Mouse (Mus musculus) kidney, embryonic 16.5 days (tissue): ENCODE results near the gene Trim14. TPM values are rescaled to one million over a fixed set of nuclear protein-coding genes. Genes with fewer than 3 reads are reported as not detected.

Experiments used
- ATAC-seq: fragments of 200-750 bp; cut with Nextera tagmentation; 2 replicates; pipeline ENCODE4 v1.8.0; 2017; ENCODE audit warnings: moderate TSS enrichment; ENCODE audit not compliant: low FRiP score, low TSS enrichment
- H3K27ac ChIP-seq: fragments of 300-500 bp; sonication (generic); 2 replicates; pipeline ENCODE4 v1.5.1; 2014; ENCODE audit warnings: low read length
- H3K27me3 ChIP-seq: fragments of 300-500 bp; sonication (generic); 2 replicates; pipeline ENCODE4 v1.6.1; 2014; ENCODE audit warnings: low read length, control low read depth, mixed read lengths; ENCODE audit not compliant: insufficient read depth
- H3K36me3 ChIP-seq: fragments of 300-500 bp; sonication (generic); 2 replicates; pipeline ENCODE4 v1.6.1; 2014; ENCODE audit warnings: low read length, control low read depth, mixed read lengths; ENCODE audit not compliant: insufficient read depth
- H3K4me1 ChIP-seq: fragments of 300-500 bp; sonication (generic); 2 replicates; pipeline ENCODE4 v1.6.1; 2014; ENCODE audit warnings: low read length, control low read depth, mixed read lengths; ENCODE audit not compliant: insufficient read depth
- H3K4me2 ChIP-seq: fragments of 300-500 bp; sonication (generic); replicated peaks from 2 replicates; pipeline ENCODE4 v1.6.1; 2014; ENCODE audit warnings: low read depth, low read length
- H3K4me3 ChIP-seq: fragments of 300-500 bp; sonication (generic); 2 replicates; pipeline ENCODE4 v1.5.1; 2014; ENCODE audit warnings: mild to moderate bottlenecking, low read length
- H3K9ac ChIP-seq: fragments of 300-500 bp; sonication (generic); replicated peaks from 2 replicates; pipeline ENCODE4 v1.6.1; 2014; ENCODE audit warnings: low read length
- H3K9me3 ChIP-seq: fragments of 300-500 bp; sonication (generic); 2 replicates; pipeline ENCODE4 v1.6.1; 2016; ENCODE audit warnings: low read length, control low read depth
- WGBS: fragments of 180-500 bp; shearing (Covaris S2); extraction: QIAGEN DNeasy Blood & Tissue Kit; methylation state at CpG from one replicate; pipeline ENCODE4 v1.1.7; 2014; 5-methylcytosine and 5-hydroxymethylcytosine counted together
- polyA plus RNA-seq: library from polyadenylated mRNA; unstranded; fragments of >200 nt; fragmentation: Nextera tagmentation; extraction: Ambion mirVana; gene quantifications from 2 replicates; pipeline ENCODE4 v1.2.1, GENCODE M21; 2015

Trim14 gene
- polyA plus RNA-seq, 1 experiment from 2014 or later: 2.1 TPM

DNA sequence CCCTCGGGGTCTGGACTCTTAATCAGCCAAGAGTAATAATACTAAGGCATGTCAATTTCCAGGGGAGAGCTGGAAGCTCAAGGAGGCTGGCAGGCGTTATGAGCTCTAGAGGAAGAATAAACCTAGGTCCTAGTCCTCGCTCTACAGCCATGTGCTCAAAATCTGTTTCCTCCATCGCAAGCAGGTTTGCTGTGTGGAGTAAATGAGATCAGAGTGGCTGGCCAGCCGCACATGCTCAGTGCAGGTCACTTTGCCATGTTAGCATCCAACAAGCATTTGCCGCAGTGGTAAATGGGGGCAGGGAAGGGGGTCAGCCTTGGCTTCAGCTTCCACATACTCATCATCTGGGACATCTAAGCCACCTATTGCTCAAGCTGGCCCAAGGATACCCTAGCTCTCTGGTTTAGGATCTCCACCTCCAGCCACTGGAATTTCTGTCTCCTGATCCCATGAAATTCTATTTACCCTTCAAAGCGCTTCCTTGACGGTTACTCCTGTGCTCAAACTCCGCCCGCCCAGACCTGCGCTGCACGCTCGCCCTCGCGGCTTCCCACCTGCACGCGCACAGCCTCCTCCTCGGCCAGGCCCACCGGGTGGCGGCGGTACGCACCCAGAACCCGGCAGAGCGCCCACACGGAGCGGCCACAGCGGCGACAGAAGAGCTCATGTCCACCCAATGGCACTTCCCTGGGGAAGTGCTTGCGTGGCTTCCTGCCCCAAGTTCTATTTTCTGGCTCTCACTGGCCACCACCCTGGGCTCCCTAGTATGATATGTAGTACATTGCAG is 1.8 kb downstream of the Trim14 start:
- no peak for ATAC-seq
- H3K9me3 ChIP-seq: no peaks in the 10 kb centered on the region
- 0 out of 2 replicates have a peak overlapping the region, but pooled peaks have one; percentile 23 for H3K9ac ChIP-seq
- 10% methylated on average over 29 of the region's 29 CpGs for WGBS
- no peaks in the 10 kb centered on the region for H3K36me3 ChIP-seq
- H3K4me2 ChIP-seq: peak overlapping the region; percentile 51
- peaks cover 19% of the 10 kb centered on the region for H3K4me1 ChIP-seq
- peak overlapping the region; percentile 35 for H3K4me3 ChIP-seq
- peaks cover 40% of the 10 kb centered on the region for H3K27me3 ChIP-seq
- no peak overlapping the region for H3K27ac ChIP-seq

- H3K9me3 ChIP-seq: no peaks in the 10 kb centered on the region
- no peaks in the 10 kb centered on the region for H3K36me3 ChIP-seq
- no peak overlapping the region for H3K27ac ChIP-seq
- H3K4me1 ChIP-seq: peaks cover 19% of the 10 kb centered on the region
- no peak overlapping the region for H3K4me3 ChIP-seq
- H3K4me2 ChIP-seq: no peak overlapping the region
- peaks cover 40% of the 10 kb centered on the region for H3K27me3 ChIP-seq
- ATAC-seq: no peak
- no peak overlapping the region for H3K9ac ChIP-seq
- 84% methylated on average over 7 of the region's 7 CpGs for WGBS
Observed at GRCm38 (mm10) chr4:46532926-46533325, 3.0 kb downstream of the Trim14 start.

DNA sequence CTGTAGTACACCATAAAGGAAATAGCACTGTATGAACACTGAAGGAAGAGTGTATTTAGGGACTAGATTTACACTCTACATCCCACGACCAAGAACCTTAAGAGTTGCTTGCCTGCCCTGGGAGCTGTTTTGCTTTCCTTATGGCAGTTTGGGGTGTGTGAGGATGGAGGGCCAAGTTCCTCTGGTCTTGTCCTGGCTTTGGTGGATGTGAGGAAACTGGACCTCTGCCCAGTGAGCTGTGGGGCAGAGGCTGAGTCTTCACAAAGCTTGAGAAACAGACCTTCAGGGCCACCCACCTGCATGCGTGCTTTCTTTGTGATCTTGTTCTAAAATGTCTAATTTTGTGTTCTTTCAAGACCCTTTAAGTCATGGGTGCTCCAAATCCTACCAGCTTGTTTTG is 3.4 kb downstream of the Trim14 start:
- Histone ChIP-seq H3K9ac (no peak overlapping the region), H3K4me3 (no peak overlapping the region), H3K4me2 (no peak overlapping the region), H3K4me1 (peaks cover 20% of the 10 kb centered on the region), H3K36me3 (no peaks in the 10 kb centered on the region), H3K9me3 (no peaks in the 10 kb centered on the region), H3K27ac (no peak overlapping the region), H3K27me3 (peaks cover 40% of the 10 kb centered on the region)
- 79% methylated on average over 2 of the region's 2 CpGs for WGBS
- ATAC-seq: no peak

DNA sequence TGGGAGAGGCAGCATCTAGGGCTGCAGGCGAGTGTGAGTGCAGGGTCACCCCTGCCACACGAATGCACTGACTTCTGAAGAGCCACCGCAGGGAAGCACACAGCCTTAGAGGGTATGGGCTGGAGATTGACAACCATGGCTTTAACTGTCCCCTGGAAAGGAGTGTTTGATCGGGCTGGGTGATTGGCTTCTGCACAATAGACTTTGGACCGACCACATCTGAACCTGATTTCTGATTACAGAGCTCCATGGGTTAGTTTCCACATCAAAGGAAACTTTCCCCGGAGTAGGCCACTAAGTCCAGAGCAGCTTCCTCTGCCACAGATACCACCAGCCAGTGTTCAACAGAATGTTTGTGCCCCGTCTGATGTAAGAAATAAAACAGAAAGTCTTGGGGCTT is 6.2 kb downstream of the Trim14 start:
- Histone ChIP-seq H3K4me2 (no peak overlapping the region), H3K4me3 (no peak overlapping the region), H3K9ac (no peak overlapping the region), H3K9me3 (no peaks in the 10 kb centered on the region), H3K27ac (no peak overlapping the region), H3K27me3 (peaks cover 16% of the 10 kb centered on the region), H3K4me1 (peaks cover 12% of the 10 kb centered on the region), H3K36me3 (no peaks in the 10 kb centered on the region)
- 48% methylated on average over 7 of the region's 7 CpGs for WGBS
- no peak for ATAC-seq

DNA sequence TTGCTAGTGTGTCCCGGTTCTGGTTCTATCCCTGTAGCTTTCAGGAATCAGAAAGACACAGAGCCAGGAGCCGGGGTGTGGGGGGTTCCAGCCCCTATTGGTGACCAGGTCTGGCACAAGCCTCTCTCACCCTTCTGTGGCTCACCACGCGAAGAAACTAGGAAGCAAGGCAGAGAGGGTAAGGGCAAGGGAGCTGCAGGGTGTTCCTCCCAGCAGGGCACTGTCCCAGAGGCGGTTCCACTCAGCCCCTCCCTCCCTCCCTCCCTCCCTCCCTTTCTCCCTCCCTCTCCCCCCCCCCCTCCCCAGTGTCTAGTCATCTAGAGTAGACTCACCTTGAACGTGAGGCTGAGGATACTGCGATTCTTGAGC is 8.4 kb downstream of the Trim14 start:
- Histone ChIP-seq H3K9me3 (peaks cover 3% of the 10 kb centered on the region; the same call in 1 of the 2 replicates), H3K9ac (peak overlapping the region; percentile 64), H3K4me3 (peak overlapping the region; percentile 40), H3K27me3 (no peaks in the 10 kb centered on the region), H3K36me3 (no peaks in the 10 kb centered on the region), H3K4me1 (peaks cover 5% of the 10 kb centered on the region), H3K27ac (no peak overlapping the region), H3K4me2 (peak overlapping the region; percentile 68)
- 4% methylated on average over 7 of the region's 7 CpGs for WGBS
- peak; percentile 79 for ATAC-seq

DNA sequence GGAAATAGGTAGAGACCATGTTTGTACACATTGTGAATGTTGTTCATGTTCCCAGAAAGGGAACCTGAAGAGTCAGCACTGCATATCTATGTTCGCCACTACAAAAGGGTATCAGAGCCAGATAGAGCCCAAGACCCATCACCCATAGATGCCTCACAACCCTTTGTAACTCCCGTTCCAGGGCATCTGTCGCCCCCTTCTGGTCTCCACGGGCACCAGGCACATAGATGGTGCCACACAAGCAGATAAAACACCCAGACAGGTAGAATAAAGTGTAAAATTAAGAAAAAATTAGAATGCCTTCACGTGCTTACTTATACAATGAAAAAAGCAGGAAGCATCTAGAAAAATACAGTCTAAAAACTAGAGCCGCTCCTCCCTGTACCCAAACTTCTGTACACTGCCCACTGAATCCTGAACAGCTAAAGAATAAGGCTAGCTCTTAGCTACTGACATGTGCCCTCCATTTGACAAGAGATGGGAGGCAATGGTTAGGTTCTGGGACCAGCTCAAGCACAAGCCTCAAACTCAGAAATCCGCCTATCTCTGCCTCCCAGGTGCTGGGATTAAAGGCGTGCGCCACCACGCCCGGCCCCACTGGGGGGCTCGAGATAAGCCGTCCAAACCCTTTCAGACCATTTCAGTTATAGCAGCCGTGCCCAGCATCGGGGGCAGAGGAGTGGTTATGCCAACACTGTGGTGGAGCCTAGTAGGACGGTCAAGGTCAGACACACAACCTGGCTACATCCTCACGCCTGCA is 9.0 kb downstream of the Trim14 start:
- peak overlapping the region; percentile 40 for H3K4me3 ChIP-seq
- H3K9ac ChIP-seq: peak overlapping the region; percentile 64
- peaks cover 4% of the 10 kb centered on the region; the same call in 1 of the 2 replicates for H3K9me3 ChIP-seq
- no peaks in the 10 kb centered on the region for H3K36me3 ChIP-seq
- no peak overlapping the region for H3K27ac ChIP-seq
- peaks cover 5% of the 10 kb centered on the region for H3K4me1 ChIP-seq
- H3K4me2 ChIP-seq: peak overlapping the region; percentile 68
- 30% methylated on average over 17 of the region's 17 CpGs for WGBS
- H3K27me3 ChIP-seq: no peaks in the 10 kb centered on the region
- peak; percentile 62 for ATAC-seq

DNA sequence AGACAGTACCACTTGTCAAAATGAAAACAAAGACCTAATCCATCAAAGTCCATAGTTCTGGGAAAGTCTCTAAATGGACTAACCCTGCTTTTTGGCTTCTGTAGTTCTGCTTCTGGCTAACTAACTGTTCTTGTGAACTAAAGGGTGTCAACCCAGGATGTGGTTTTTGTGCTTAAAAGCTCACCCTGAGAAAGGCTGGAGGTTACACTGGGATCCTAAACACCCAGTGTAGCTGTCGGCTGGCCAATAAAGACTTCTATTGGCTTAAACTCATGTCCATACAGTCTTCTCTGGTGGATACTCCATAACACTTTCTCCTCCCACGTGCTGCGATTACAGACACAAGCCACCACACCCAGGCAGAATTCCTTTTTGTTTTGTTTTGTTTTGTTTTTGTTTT is 9.7 kb downstream of the Trim14 start:
- no peak overlapping the region for H3K4me2 ChIP-seq
- H3K36me3 ChIP-seq: no peaks in the 10 kb centered on the region
- no peak overlapping the region for H3K9ac ChIP-seq
- peaks cover 5% of the 10 kb centered on the region for H3K4me1 ChIP-seq
- 87% methylated on average over 3 of the region's 3 CpGs for WGBS
- peaks cover 4% of the 10 kb centered on the region; the same call in 1 of the 2 replicates for H3K9me3 ChIP-seq
- no peak overlapping the region for H3K27ac ChIP-seq
- no peak for ATAC-seq
- H3K27me3 ChIP-seq: no peaks in the 10 kb centered on the region
- H3K4me3 ChIP-seq: no peak overlapping the region

DNA sequence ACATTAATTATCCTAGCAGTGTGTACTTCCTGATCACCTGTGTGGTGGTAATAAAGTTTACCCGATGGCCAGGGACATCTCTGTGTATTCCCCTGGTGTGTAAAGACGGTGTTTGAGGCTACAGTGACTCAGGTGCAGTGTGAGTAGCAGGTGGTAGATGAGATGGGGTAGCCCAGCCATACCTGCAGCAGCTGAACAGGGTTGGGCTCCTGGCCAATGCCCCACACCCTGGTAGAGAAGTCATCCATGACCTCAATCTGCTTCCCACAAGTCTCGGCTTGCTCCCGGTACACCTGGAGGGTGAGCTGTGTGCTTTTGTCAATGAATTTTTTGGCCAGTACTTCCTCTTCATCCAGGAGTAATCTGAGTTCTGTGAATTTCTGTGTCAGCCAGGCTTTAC is 12.6 kb downstream of the Trim14 start:
- H3K4me3 ChIP-seq: no peak overlapping the region
- no peak overlapping the region for H3K9ac ChIP-seq
- H3K36me3 ChIP-seq: no peaks in the 10 kb centered on the region
- no peak overlapping the region for H3K27ac ChIP-seq
- peaks cover 5% of the 10 kb centered on the region for H3K4me1 ChIP-seq
- peaks cover 4% of the 10 kb centered on the region; the same call in 1 of the 2 replicates for H3K9me3 ChIP-seq
- ATAC-seq: 0 out of 2 replicates have a peak, but pooled peaks have one; percentile 59
- no peaks in the 10 kb centered on the region for H3K27me3 ChIP-seq
- 63% methylated on average over 4 of the region's 4 CpGs for WGBS
- H3K4me2 ChIP-seq: no peak overlapping the region

- no peak for ATAC-seq
- 75% methylated on average over 10 of the region's 10 CpGs for WGBS
- H3K27me3 ChIP-seq: no peaks in the 10 kb centered on the region
- H3K4me1 ChIP-seq: no peaks in the 10 kb centered on the region
- no peak overlapping the region for H3K9ac ChIP-seq
- no peak overlapping the region for H3K4me3 ChIP-seq
- no peaks in the 10 kb centered on the region for H3K36me3 ChIP-seq
- H3K4me2 ChIP-seq: no peak overlapping the region
- peaks cover 4% of the 10 kb centered on the region; the same call in 1 of the 2 replicates for H3K9me3 ChIP-seq
- no peak overlapping the region for H3K27ac ChIP-seq
Observed at GRCm38 (mm10) chr4:46521457-46521856, 14.5 kb downstream of the Trim14 start.

DNA sequence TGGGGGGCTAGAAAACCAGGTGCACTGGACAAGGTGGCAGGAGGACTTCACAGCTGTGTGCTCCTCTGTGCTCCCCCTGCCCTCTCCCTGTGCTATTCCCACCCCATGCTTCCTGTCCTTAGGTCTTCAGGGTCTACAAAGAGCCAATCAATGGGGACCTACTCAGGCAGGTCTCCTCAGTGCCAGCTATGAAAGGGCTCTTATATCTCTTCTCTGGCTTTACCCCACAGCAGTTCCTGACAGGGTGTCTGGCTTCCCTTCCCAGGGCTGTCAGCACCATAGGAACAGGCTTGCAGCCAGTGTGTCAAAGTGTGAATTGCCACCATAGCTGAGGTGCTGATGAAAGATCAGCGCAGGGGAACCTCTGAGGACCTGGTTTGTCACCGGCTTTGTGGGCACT is 15.4 kb downstream of the Trim14 start:
- no peak for ATAC-seq
- Histone ChIP-seq H3K27me3 (no peaks in the 10 kb centered on the region), H3K36me3 (no peaks in the 10 kb centered on the region), H3K4me1 (no peaks in the 10 kb centered on the region), H3K4me2 (no peak overlapping the region), H3K9me3 (peaks cover 4% of the 10 kb centered on the region; the same call in 1 of the 2 replicates), H3K4me3 (no peak overlapping the region), H3K27ac (no peak overlapping the region), H3K9ac (no peak overlapping the region)
- 75% methylated on average over 2 of the region's 2 CpGs for WGBS
